Mouse (Mus musculus): ENCODE measurements at regions not wholly inside any gene's neighbourhood (a gene's known extent, or its start where the extent isn't known, plus 50 kb on each side); places are given as distances from the start of the nearest gene placed in this dataset.

DNA sequence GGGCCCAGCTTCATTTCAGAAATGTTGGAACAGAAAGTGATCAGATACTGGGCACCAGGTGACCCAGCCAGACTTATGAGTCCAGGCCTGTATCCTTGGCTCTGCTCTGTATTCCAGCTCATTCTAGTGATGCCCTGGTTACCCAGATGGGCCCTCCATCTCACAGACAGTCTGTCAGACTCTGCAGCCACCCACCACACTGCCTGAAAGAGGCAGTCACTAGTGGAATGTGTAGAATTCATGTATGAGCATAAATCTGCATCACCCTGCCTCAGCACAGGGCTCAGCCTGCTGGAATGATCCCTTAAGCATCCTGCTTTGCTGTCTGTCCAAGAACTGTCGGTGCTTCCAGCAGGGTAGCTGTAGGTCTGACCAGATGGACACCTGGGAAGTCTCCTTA, 51.8 kb upstream of the Nectin1 start:
- no peak for TF ChIP-seq CTCF (IDR thresholded peaks at IDR 0.05; ENCODE audit: low read depth, low read length)
- TF ChIP-seq POLR2AphosphoS5 (IDR thresholded peaks at IDR 0.05; ENCODE audit: insufficient replicate concordance, low read depth, low read length): no peak
